Mouse (Mus musculus): ENCODE data around the gene Tmem44. TPM values are rescaled to one million over a fixed set of nuclear protein-coding genes. Genes with fewer than 3 reads are reported as not detected.

Gene Tmem44
- total RNA-seq, 2 experiments from 2014 or later = 66.5 to 73.7 TPM

DNA sequence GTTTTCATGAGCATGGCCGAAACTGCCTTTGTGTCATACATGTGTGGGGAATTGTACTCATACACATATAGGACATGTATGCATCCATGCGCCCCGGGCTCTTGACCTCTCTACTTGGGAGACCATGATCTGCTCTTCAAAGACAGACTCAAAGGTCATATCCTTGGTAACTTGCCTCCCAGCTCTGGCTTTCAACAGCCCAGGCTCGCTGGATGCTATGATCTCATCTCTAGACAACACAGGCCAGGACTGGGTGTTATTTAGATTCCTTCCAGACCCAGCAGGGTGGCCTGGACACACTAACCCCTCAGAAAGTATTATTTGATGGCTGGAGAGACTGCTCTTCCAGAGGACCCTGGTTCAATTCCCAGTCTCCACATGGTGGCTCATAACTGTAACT is 45.8 kb downstream of the Tmem44 start:
- intact Hi-C loops (cut with DNase I) = loop anchor here (1.0 to 5.0 kb wide), 3 partner anchors 118 to 253 kb away; no protein-coding TSS in a partner anchor
- DNase-seq (ENCODE audit: low spot score in 2 of 2) = no peak

DNA sequence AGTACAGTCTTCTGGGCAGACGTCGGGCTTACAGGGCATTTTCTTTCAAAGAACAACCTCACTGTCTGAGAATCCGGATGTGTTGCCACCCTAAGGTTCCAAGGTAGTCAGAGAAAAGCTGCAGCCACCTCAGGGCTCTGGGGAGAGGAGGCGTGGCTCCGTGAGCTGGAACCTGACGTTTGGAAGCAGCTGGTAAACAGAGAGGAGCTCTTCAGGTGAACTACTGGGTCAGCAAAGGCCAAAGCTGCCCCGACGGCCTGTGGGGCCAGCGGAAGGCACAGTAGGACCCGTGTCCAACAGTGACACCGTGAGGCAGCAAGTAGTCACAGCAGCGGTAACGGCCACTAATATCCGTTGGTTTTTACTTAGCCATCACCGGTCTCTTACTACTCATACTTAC is 46.7 kb downstream of the Tmem44 start:
- peak in 1 of 2 experiments; percentile 47 for DNase-seq (ENCODE audit: low spot score in 2 of 2)
- intact Hi-C loops (cut with DNase I) = loop anchor here (1.0 to 5.0 kb wide), 3 partner anchors 117 to 252 kb away; no protein-coding TSS in a partner anchor

DNA sequence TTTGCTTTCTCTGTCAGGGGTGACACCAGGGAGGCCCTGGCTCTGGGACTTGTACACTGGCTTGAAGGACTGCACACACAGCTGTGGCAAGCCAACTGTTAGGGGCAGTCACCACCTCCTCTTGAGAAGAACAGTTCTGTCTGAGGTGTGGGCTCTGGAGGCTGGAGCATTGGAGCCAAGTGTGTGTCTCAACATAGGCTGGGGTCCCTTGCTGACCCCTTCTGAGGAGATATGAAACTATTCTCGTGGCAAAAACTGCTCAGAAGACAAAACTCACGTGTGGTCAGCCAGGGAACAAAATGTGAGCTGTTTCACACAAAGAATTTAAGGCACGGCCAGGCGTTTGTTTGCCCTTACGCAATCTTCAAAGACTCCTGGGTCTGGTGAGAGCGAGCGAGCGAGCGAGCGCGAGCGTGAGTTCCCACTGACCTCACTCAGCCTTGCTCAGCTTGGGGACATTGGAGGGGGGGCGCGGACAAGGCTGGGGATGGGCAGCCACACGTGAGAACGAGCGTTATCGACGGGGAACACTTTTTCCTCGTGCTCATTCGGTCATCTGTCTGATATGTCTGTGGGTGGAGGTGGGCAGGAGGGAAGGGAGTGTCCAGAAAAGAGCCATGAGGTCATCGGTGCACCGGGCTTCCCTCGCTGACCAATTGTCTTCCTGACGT is 48.3 kb downstream of the Tmem44 start:
- intact Hi-C loops (cut with DNase I) = loop anchor here (5.0 kb wide), 2 partner anchors 115 to 250 kb away; no protein-coding TSS in a partner anchor
- no peak for DNase-seq (ENCODE audit: low spot score in 2 of 2)

DNA sequence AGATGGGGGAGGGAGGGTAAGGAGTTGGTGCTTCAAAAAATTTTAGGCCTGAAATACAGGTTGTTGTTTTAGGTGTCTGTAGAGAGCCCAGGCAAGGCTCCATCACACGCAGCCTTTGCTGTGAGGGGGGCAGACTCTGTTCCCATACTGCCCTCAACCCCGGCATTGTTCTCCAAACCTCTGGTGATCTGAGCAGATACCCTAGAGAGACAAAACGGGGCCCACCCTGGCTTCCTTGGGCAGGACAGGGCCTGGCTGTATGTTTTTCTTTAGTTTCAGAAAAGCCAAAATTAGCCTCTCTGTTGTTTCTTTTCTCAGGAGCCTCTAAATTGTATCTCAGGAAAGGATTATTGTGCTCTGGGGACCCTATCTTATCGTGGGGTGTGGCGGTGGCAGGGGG is 49.0 kb downstream of the Tmem44 start:
- DNase-seq (ENCODE audit: low spot score in 2 of 2) = no peak
- intact Hi-C loops (cut with DNase I) = loop anchor here (5.0 kb wide), 2 partner anchors 114 to 249 kb away; no protein-coding TSS in a partner anchor

DNA sequence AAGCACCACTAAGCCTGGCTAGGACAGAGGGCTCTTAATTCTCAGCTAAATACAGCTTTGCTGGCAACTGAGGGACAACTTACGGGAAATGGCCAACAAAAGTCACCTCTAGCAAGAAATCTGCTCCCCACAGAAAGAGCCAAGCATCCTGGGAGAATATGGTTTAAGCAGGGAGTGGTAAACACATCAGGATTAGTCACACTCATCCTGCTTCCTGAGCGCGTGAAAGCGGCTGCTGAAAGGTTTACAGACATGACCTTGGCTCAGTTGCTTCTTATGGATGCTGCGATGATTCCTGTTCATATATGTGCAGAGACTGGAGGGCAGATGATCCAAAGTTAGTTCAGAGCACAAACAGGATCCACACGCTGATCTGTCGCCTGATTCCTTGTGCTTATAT is 50.4 kb downstream of the Tmem44 start:
- intact Hi-C loops (cut with DNase I) = loop anchor here (5.0 kb wide), 2 partner anchors 113 to 248 kb away; no protein-coding TSS in a partner anchor
- no peak for DNase-seq (ENCODE audit: low spot score in 2 of 2)

DNA sequence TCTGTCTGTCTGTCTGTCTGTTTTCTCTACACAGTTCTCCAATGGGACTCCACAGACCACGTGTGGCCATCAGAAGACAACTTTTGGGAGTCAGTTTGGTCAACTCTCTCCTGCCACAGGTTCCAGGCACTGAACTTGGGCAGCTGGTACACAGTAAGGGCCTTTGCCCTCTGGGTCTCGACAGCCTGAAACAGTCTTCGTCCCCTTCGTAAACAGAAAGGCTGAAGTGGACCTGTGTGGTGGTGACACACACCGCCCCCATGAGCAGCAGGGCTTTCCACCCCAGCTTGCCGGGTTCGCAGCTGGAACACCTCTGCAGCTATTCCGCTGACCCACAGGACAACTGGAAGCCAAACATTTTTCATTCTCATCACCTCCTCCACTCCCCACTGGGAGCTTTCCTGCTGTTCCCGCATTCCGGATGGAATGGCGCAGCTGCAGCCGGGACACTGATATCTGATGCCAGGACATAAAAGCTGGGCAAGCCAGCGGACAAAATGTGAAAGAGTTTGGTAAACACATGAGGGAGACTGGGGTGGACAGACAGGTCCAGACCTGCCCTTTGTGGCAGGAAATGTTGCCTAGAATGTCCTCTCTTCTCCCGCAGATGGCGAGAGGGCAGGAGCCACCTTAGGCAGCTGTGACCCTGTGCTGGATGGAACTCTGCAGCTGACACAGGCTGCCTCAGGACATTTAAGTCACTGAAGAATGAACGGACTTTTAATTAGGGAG is 51.4 kb downstream of the Tmem44 start:
- intact Hi-C loops (cut with DNase I) = no loop called here
- DNase-seq (ENCODE audit: low spot score in 2 of 2) = no peak

DNA sequence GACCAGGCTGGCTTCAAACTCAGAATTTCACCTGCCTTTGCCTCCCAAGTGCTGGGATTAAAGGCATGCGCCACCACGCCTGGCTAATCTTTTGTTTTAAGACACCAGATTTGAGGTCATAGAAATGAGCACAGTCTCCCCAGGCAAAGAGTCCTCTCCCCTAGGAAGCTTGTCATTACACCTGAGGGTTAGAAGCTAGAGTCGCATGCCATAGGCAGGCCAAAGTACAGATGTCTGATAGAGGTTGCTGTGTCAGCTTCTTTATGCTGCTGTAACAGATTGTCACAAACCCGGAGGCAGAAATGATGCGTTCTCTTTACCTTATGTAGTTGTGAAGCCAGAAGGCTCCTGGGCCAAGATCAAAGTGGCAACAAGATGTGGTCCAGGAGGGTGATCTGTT is 53.3 kb downstream of the Tmem44 start:
- intact Hi-C loops (cut with DNase I) = no loop called here

DNA sequence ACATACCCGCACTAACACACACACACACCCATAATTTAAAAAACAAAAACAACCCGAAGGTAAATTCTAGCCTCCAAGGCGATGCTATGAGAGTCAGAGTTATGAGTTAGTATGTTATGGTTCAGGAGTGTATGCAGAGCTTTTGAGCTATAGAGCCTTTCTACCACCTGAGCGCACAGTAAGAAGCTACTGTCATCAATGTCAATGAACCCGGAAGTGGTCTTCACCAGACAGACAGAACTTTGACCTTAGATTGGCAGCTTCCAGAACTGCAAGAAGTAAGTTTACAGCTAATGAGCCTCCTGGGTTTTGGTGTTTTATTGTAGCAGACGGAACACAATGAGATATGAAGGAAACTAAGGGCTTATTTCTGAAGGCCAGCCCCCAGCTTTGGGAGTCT is 55.8 kb downstream of the Tmem44 start:
- intact Hi-C loops (cut with DNase I) = no loop called here
- DNase-seq (ENCODE audit: low spot score in 2 of 2) = no peak

More for the DNA sequence above, 53.3 kb downstream of the Tmem44 start:
- no peak for DNase-seq (ENCODE audit: low spot score in 2 of 2)

DNA sequence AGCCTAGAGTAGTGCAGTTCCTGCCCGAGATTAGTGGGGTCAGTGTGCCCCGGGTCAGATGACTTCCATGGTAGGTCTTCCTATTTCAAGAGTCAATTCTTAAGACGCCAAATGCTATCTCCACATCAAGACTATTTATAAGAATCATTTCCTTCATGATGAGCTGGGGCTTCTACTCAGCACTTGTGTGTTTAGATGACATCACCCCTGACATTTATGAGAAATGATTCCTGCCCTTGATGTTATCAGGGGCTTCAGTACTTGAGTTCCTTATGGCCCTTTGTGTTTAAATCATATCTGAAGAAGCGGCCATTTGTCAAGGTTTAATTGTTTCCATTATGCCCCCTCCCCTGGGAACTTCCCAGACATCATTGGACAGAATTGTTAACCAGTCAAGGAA is 58.9 kb downstream of the Tmem44 start:
- intact Hi-C loops (cut with DNase I) = no loop called here

DNA sequence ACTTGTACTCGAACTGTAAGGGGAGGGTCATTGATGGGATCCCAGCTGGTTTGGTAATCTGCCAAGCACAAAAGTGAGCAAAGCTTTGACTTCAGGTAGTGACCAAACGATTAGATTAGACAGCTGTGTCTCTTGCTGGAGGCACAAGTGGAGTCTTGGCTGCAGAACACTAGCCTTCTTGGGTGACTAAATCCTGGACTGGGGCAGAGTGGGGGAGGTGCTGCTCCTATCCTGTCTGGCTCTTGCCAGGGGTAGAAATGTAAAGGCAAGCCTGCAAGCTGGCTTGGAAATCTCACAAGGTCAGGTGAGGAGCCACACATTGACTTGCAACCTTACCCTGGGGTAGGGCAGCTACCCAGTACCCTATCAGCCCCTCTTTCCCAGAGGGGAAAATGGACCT is 59.9 kb downstream of the Tmem44 start:
- no peak for DNase-seq (ENCODE audit: low spot score in 2 of 2)
- intact Hi-C loops (cut with DNase I) = no loop called here

More for the DNA sequence above, 58.9 kb downstream of the Tmem44 start:
- no peak for DNase-seq (ENCODE audit: low spot score in 2 of 2)

DNA sequence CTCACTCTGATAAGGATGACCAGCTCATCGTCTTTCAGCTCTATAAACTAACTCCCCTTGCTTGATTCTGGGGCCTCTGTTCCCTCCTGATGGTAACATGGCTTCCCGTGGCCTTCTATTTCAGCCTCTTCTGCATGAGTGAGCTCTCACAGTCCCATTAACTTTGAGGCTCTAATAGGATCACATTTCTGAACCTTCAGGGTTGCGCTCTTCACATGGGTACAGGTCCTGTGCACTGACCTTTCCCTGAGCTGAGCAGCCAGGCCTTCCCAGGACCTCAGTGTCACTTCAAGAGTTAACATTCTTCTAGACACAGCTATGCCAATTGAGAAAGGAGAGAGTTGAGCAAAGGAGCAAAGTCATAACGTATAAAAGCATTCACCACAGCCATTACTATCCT is 60.3 kb downstream of the Tmem44 start:
- intact Hi-C loops (cut with DNase I) = no loop called here

DNA sequence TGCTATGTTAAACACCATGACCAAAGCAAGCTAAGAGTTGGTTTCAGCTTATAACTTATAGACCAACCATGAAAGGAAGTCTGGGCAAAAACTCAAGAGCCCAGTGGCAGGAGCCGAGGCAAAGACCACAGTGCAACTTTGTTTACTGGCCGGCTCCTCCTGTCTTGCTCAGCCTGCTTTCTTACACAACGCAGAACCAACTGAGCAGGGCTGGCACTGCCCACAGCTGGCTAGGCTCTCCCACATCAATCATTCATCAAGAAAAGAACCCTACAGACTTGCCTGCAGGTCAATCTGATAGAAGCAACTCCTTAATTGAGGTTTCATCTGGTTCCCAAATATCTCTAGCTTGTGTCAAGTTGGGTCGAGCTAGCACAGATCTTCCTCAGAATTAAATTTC is 61.0 kb downstream of the Tmem44 start:
- intact Hi-C loops (cut with DNase I) = no loop called here
- no peak for DNase-seq (ENCODE audit: low spot score in 2 of 2)

More for the DNA sequence above, 60.3 kb downstream of the Tmem44 start:
- no peak for DNase-seq (ENCODE audit: low spot score in 2 of 2)

DNA sequence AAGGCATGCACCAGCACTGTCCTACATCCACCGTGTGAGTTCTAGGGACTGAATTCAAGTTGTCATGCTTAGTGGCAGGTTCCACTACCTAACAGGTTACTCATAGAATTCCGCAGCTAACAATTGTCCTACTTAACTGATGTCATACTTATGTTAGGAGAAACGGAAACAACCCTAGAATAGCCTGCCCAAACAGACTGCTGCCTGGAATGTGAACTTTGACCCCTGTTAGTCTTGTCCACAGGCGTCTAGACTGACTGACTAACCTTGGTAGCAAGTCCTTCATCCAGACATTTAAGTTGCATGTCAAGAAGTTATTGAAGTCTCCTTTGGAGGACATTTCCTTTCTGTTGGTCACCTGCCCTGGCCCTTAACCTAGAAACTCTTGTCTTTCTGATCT is 64.1 kb downstream of the Tmem44 start:
- intact Hi-C loops (cut with DNase I) = no loop called here
- no peak for DNase-seq (ENCODE audit: low spot score in 2 of 2)

DNA sequence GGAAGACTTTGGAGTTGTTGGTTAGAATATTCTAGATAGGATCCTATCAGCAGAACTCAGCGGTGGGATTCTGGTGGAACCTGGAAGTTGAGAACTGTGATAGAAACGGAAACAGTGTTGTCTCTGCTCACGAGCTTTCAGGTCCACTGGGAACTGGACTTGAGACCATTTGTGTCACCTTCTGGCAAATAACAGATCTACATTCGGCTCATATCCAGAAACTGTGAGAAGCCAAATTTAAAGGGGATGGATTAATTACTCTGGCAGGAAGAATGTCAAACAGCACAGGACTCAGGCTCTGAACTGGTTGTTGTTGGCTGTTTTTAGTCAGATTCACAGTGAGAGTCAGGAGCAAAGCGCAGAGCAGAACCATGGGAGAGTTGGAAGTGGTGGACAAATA is 72.9 kb downstream of the Tmem44 start:
- intact Hi-C loops (cut with DNase I) = no loop called here
- DNase-seq (ENCODE audit: low spot score in 2 of 2) = no peak

DNA sequence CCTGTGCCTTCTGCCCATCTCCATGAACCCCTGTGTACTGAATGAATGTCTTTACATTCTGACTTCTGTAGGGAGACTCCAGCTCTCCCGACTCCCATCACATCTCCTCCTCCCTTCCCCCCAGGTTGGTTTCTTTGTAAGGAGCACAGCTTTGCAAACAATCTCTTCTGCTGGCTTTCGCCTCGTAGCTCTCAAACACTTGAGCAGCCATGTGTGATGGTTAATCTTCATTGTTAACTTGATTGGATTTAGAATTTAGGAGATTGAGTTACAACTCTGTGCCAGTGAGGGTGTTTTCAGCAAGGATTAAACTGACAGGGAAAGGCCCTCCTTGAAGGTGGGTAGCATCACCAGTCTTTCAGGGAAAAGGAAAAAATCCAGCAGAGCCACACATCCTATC is 73.6 kb downstream of the Tmem44 start:
- DNase-seq (ENCODE audit: low spot score in 2 of 2) = no peak
- intact Hi-C loops (cut with DNase I) = no loop called here

DNA sequence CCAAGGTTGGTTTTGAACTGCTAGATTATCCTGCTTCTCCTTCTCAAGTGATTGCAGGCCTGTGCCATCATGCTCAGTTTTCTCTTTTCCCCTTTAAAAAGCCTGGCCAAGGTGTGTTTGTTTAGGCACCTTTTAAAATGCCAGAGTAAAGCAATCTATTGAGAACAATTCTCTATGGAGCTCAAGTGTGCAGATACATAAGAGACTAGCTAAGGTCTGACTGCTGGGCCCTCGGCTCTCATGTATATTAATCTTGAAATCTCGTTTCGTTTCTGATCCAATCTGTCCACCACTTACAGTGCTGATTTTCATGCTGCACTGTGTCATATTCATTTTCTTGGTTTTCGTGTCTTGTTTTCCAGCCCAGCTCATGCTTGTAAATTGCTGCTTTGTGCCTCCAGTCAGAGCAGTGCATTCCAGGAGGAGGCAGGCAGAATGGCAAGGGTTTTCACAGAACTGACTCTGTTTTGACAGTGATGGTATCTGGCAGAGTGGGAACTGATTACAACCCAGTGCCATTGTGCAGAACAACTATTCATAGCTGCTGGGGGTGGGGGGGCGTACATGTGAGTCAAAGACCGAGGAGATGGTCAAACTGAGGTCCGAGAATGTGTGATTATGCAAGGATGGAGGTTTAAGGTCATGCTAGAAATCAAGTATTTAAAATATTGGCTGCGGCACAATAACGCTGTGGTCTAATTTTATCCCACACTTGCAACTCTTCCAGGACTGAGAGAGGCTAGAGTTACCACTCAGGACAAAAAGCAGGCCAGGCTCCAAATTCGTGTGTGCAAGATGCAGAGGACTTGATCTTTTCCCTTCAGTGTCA is 74.8 kb downstream of the Tmem44 start:
- peak; percentile 2 to 31 for DNase-seq (ENCODE audit: low spot score in 2 of 2)
- intact Hi-C loops (cut with DNase I) = no loop called here

DNA sequence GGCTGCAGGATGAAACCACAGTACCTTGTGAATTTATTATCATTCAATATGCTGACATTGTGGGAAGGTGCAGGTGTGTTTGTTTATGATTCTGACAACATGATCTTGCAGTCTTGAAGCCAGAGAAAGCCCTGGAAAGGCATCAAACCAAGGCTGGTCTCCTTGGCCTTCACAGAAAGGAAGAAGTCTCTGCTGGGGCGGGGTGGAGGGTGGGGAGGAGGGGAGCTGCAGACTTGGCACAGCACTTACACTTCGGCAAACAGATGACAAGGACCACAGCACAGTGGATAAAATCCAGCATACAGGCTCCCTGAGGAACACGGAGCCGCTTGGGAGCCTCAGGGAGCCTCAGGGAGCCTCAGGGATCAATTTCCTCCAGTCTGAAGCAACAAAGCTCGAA is 78.2 kb downstream of the Tmem44 start:
- intact Hi-C loops (cut with DNase I) = no loop called here
- no peak for DNase-seq (ENCODE audit: low spot score in 2 of 2)

DNA sequence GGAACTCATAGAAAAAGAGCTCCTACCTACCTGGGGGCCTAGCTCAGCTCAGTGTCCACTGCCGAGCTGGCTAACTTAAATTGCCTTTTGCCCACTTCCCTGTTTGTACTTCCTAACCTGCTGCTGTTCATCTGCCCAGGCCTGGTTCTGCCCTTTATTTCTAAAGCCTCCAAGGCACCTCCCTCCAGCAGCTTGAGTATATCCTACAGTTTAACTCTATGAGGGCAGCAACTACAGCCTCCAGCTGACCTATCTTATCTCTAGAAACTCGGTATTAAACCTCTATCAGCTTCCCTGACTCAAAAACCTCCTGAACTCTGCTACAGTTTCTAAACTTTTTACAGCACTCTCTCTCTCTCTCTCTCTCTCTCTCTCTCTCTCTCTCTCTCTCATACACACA is 78.7 kb downstream of the Tmem44 start:
- DNase-seq (ENCODE audit: low spot score in 2 of 2) = no peak
- intact Hi-C loops (cut with DNase I) = no loop called here

DNA sequence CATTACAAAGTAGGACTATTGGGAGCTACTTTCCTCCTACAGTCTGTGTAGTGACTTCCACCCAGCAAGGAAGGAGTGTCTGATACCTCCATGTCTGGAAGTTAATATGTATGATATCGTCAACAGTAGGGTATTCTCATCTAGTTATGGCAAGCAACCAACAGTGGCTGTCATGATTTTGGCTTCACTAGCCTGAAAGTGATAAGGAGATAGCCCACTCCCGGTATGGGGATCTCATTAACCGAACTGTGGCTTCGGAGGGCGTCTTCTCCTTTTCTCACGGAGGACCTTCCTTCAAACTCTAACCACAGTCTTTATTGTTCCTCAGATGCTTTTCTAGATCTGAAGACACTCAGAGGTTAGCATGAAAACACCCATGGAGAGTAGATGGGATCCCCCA is 81.7 kb downstream of the Tmem44 start:
- DNase-seq (ENCODE audit: low spot score in 2 of 2) = no peak
- intact Hi-C loops (cut with DNase I) = no loop called here

DNA sequence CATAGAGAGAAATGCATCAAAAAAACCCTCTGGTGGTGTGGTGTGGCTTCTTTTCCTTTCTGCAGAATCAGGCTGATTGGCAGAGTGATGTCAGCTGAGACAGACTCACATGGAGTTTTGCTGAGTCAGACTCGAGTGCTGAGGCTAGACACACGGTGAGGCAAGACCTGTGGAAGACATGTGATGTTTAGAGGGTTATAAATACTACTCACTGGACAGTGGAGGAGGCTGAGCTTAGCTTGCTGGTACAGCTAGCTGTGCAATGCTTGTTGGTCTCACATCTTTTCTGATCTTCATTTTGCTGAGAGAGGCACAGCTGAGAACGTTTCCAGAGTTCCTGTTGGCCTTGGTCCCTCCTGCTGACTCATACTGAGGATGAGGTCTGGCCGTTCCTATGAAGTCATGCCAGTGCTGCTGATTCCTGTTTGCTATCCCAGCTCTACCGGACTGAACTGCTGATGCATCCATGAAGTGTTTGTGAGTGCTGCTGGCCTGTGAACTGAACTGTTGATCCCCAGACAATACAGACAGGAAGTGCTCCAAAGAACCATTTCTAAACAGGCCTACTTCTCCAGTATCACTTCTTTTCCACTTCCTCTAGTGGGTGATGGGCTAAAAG is 84.9 kb downstream of the Tmem44 start:
- intact Hi-C loops (cut with DNase I) = no loop called here
- DNase-seq (ENCODE audit: low spot score in 2 of 2) = no peak
